Mouse (Mus musculus): ENCODE measurements around the gene Syt1. TPM values are rescaled to one million over a fixed set of nuclear protein-coding genes. Genes with fewer than 3 reads are reported as not detected.

The Syt1 gene
- total RNA-seq, 4 experiments from 2014 or later, result 906 to 1,068 (median 986) TPM

GRCm38 (mm10) chr10:108581555-108582396, 429.0 kb downstream of the Syt1 start:
- DNase-seq (ENCODE audit: low spot score in 2 of 2), result no peak

GRCm38 (mm10) chr10:108580786-108581420, 429.9 kb downstream of the Syt1 start:
- DNase-seq (ENCODE audit: low spot score in 2 of 2), result no peak

- no peak for DNase-seq (ENCODE audit: low spot score in 2 of 2)
These were observed 431.4 kb downstream of the Syt1 start for GRCm38 (mm10) chr10:108579396-108579795.

- DNase-seq (ENCODE audit: low spot score in 2 of 2), result no peak
These were observed 433.2 kb downstream of the Syt1 start for GRCm38 (mm10) chr10:108577611-108578010.

- no peak for DNase-seq (ENCODE audit: low spot score in 2 of 2)
These were observed 438.0 kb downstream of the Syt1 start for GRCm38 (mm10) chr10:108572764-108573163.

GRCm38 (mm10) chr10:108571104-108571503, 439.7 kb downstream of the Syt1 start:
- no peak for DNase-seq (ENCODE audit: low spot score in 2 of 2)

- DNase-seq (ENCODE audit: low spot score in 2 of 2), result no peak
These were observed 441.1 kb downstream of the Syt1 start for GRCm38 (mm10) chr10:108569568-108570139.

- no peak for DNase-seq (ENCODE audit: low spot score in 2 of 2)
These were observed 441.9 kb downstream of the Syt1 start for GRCm38 (mm10) chr10:108568925-108569324.

- DNase-seq (ENCODE audit: low spot score in 2 of 2), result no peak
These were observed 442.6 kb downstream of the Syt1 start for GRCm38 (mm10) chr10:108568136-108568535.

- no peak for DNase-seq (ENCODE audit: low spot score in 2 of 2)
These were observed 443.3 kb downstream of the Syt1 start for GRCm38 (mm10) chr10:108567456-108567855.

- DNase-seq (ENCODE audit: low spot score in 2 of 2), result no peak
These were observed 451.2 kb downstream of the Syt1 start for GRCm38 (mm10) chr10:108559607-108559908.

- no peak for DNase-seq (ENCODE audit: low spot score in 2 of 2)
These were observed 451.8 kb downstream of the Syt1 start for GRCm38 (mm10) chr10:108558812-108559606.

- DNase-seq (ENCODE audit: low spot score in 2 of 2), result no peak
These were observed 458.2 kb downstream of the Syt1 start for GRCm38 (mm10) chr10:108552544-108552943.

GRCm38 (mm10) chr10:108545715-108546114, 465.1 kb downstream of the Syt1 start:
- DNase-seq (ENCODE audit: low spot score in 2 of 2), result no peak

- no peak for DNase-seq (ENCODE audit: low spot score in 2 of 2)
These were observed 469.2 kb downstream of the Syt1 start for GRCm38 (mm10) chr10:108541555-108541954.

- DNase-seq (ENCODE audit: low spot score in 2 of 2), result no peak
These were observed 472.2 kb downstream of the Syt1 start for GRCm38 (mm10) chr10:108538546-108538945.

- DNase-seq (ENCODE audit: low spot score in 2 of 2), result no peak
These were observed 473.1 kb downstream of the Syt1 start for GRCm38 (mm10) chr10:108537641-108538040.

GRCm38 (mm10) chr10:108535922-108536321, 474.9 kb downstream of the Syt1 start:
- DNase-seq (ENCODE audit: low spot score in 2 of 2), result no peak

GRCm38 (mm10) chr10:108534112-108534511, 476.7 kb downstream of the Syt1 start:
- no peak for DNase-seq (ENCODE audit: low spot score in 2 of 2)

GRCm38 (mm10) chr10:108532916-108533315, 477.9 kb downstream of the Syt1 start:
- DNase-seq (ENCODE audit: low spot score in 2 of 2), result no peak

- DNase-seq (ENCODE audit: low spot score in 2 of 2), result no peak
These were observed 478.5 kb downstream of the Syt1 start for GRCm38 (mm10) chr10:108532283-108532682.

- DNase-seq (ENCODE audit: low spot score in 2 of 2), result no peak
These were observed 479.1 kb downstream of the Syt1 start for GRCm38 (mm10) chr10:108531641-108532040.
